Mouse (Mus musculus): Measurements from ENCODE around the gene Prss23. TPM values are rescaled to one million over a fixed set of nuclear protein-coding genes. Genes with fewer than 3 reads are reported as not detected.

Gene Prss23
- polyA plus RNA-seq, 1 experiment from 2014 or later = 86.6 TPM

DNA sequence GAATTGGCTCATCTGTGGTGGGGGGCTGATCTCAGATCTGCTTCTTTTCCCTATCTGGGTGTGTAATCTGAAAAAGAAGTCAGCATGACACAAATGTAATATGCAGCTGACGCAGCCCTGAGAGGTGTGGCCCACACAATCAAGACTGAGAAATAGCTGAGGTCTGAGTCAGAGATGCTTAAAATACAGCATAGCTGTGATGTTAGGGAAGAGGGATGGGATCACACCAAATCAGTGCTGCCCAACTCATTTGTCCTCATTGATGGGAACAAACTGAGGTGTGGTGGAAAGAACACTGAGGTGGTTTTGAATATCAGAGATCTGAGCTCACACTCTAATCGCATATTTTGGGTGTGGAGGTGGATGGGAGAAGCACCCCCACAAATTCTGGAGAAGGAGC is 14.0 kb upstream of the Prss23 start:
- no peak overlapping the region for H3K4me3 ChIP-seq (ENCODE audit: low read depth, low read length)
- no peak for TF ChIP-seq CTCF (IDR thresholded peaks at IDR 0.05)
- peak; percentile 70 for TF ChIP-seq EP300 (IDR thresholded peaks at IDR 0.05)
- H3K9ac ChIP-seq (replicated peaks; ENCODE audit: low read depth) = no peak overlapping the region
- H3K27me3 ChIP-seq (replicated peaks; ENCODE audit: insufficient read depth, low read length) = no peaks in the 10 kb centered on the region
- no peak overlapping the region for H3K4me2 ChIP-seq (replicated peaks; ENCODE audit: low read depth, low read length)
- H3K36me3 ChIP-seq (ENCODE audit: insufficient read depth, low read length) = no peaks in the 10 kb centered on the region
- peak; percentile 54 for ATAC-seq
- whole genome bisulfite sequencing = 78% methylated on average over 2 of the region's 2 CpGs
- no peaks in the 10 kb centered on the region for H3K4me1 ChIP-seq (ENCODE audit: insufficient read depth, low read depth, low read length)
- H3K9me3 ChIP-seq (ENCODE audit: low read length) = no peaks in the 10 kb centered on the region
- no peak overlapping the region for H3K27ac ChIP-seq (ENCODE audit: low read length)
- peak; percentile 37 for DNase-seq (ENCODE audit: low spot score)

DNA sequence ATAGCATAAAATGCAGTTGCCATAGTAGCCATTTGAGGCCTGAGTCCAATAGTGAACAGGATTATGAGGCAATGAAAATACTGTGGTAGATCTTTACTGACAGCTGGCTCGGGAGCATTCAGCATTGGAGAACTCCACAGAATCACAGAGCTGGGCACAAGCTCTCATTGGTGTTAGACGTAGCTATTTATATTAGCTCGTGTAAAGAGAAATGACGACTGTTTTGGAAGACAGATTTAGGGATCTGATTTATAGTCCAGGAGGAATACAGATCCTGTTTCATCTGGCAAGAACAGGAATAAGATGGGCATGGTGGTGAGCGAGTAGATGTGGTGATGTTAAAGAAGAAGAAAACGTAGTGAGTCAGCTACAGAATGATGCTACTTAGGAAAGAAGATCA is 12.4 kb upstream of the Prss23 start:
- ATAC-seq = no peak
- TF ChIP-seq CTCF (IDR thresholded peaks at IDR 0.05) = no peak
- 68% methylated on average over 6 of the region's 6 CpGs for WGBS

GRCm38 (mm10) chr7:89527430-89527856 is 456 bp upstream of the Prss23 start:
- H3K4me3 ChIP-seq (ENCODE audit: low read depth, low read length) = no peak overlapping the region
- no peak overlapping the region for H3K9ac ChIP-seq (replicated peaks; ENCODE audit: low read depth)
- WGBS = 73% methylated on average over 4 of the region's 4 CpGs
- no peaks in the 10 kb centered on the region for H3K27me3 ChIP-seq (replicated peaks; ENCODE audit: insufficient read depth, low read length)
- H3K36me3 ChIP-seq (ENCODE audit: insufficient read depth, low read length) = no peaks in the 10 kb centered on the region
- no peaks in the 10 kb centered on the region for H3K9me3 ChIP-seq (ENCODE audit: low read length)
- ATAC-seq = no peak
- DNase-seq (ENCODE audit: low spot score) = no peak
- no peaks in the 10 kb centered on the region for H3K4me1 ChIP-seq (ENCODE audit: insufficient read depth, low read depth, low read length)
- TF ChIP-seq CTCF (IDR thresholded peaks at IDR 0.05) (no peak), EP300 (IDR thresholded peaks at IDR 0.05) (no peak)
- H3K4me2 ChIP-seq (replicated peaks; ENCODE audit: low read depth, low read length) = no peak overlapping the region
- no peak overlapping the region for H3K27ac ChIP-seq (ENCODE audit: low read length)

More for the DNA sequence above, 12.4 kb upstream of the Prss23 start:
- Histone ChIP-seq H3K9ac (replicated peaks; ENCODE audit: low read depth) (no peak overlapping the region), H3K27ac (ENCODE audit: low read length) (no peak overlapping the region), H3K9me3 (ENCODE audit: low read length) (no peaks in the 10 kb centered on the region), H3K4me2 (replicated peaks; ENCODE audit: low read depth, low read length) (no peak overlapping the region), H3K4me3 (ENCODE audit: low read depth, low read length) (no peak overlapping the region), H3K27me3 (replicated peaks; ENCODE audit: insufficient read depth, low read length) (no peaks in the 10 kb centered on the region), H3K4me1 (ENCODE audit: insufficient read depth, low read depth, low read length) (no peaks in the 10 kb centered on the region), H3K36me3 (ENCODE audit: insufficient read depth, low read length) (no peaks in the 10 kb centered on the region)
- no peak for DNase-seq (ENCODE audit: low spot score)

GRCm38 (mm10) chr7:89523816-89524215 is 3.2 kb downstream of the Prss23 start:
- WGBS = 69% methylated on average over 4 of the region's 4 CpGs
- no peak for DNase-seq (ENCODE audit: low spot score)

GRCm38 (mm10) chr7:89522170-89522569 is 4.8 kb downstream of the Prss23 start:
- Histone ChIP-seq H3K4me1 (ENCODE audit: insufficient read depth, low read depth, low read length) (no peaks in the 10 kb centered on the region), H3K4me3 (ENCODE audit: low read depth, low read length) (no peak overlapping the region), H3K4me2 (replicated peaks; ENCODE audit: low read depth, low read length) (0 out of 2 replicates have a peak overlapping the region, but pooled peaks have one; percentile 8)

More at GRCm38 (mm10) chr7:89523816-89524215, 3.2 kb downstream of the Prss23 start:
- H3K36me3 ChIP-seq (ENCODE audit: insufficient read depth, low read length) = no peaks in the 10 kb centered on the region
- no peak for TF ChIP-seq CTCF (IDR thresholded peaks at IDR 0.05)
- no peak for TF ChIP-seq EP300 (IDR thresholded peaks at IDR 0.05)
- H3K4me3 ChIP-seq (ENCODE audit: low read depth, low read length) = no peak overlapping the region
- ATAC-seq = no peak
- H3K9me3 ChIP-seq (ENCODE audit: low read length) = no peaks in the 10 kb centered on the region
- no peak overlapping the region for H3K4me2 ChIP-seq (replicated peaks; ENCODE audit: low read depth, low read length)
- no peaks in the 10 kb centered on the region for H3K4me1 ChIP-seq (ENCODE audit: insufficient read depth, low read depth, low read length)
- H3K9ac ChIP-seq (replicated peaks; ENCODE audit: low read depth) = no peak overlapping the region
- no peaks in the 10 kb centered on the region; the same call in 1 of the 2 replicates for H3K27me3 ChIP-seq (replicated peaks; ENCODE audit: insufficient read depth, low read length)
- H3K27ac ChIP-seq (ENCODE audit: low read length) = no peak overlapping the region

DNA sequence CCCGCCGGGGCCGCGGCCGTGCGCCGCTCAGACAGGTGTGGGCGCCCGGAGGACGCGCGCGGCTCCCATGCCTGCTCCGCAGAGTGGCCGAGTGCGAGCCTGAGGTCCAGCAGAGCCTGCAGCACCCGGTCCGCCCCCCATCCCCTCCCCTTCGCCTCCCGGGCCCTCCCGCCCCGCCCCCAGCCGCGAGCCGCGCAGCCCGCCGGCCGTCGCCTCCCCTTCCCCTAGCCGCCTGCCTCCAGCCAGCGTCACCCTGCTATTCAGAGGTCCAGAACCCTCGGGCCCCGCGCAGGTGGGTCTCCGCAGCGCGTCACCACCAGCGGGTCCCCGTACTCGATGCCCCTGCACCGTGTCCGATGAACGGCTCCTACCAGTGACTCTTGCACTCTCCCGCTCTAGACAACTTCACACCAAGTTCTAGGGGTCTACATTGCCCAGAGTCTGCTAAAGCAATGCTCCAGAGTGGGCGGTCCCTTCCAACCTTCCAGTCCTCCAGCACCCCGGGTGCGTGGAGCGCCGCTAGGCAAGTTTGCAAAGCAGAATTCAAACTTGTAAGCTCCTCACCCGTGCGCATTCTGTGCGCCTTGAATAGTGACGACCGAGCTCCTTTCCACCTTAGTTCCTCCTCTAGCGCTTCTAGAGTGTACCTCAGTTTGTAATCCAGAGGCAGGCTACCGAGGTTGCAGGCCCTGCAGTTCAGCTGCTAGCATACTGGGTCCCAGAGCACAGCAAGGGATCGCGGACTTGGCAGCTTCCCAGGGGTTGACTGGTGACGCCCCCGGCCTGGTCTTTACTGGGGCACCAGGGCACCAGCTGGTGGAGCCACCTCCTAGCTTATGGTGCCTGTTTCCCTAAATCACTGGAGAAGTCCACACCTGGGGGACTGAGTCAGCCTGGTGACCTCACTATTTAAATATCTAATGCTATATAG is 9.3 kb downstream of the Prss23 start:
- DNase-seq (ENCODE audit: low spot score) (peak; percentile 75), ATAC-seq (peak; percentile 84)
- H3K27me3 ChIP-seq (replicated peaks; ENCODE audit: insufficient read depth, low read length) = peaks cover 4% of the 10 kb centered on the region; the same call in 1 of the 2 replicates
- peak overlapping the region; percentile 23; the same call in 1 of the 2 replicates for H3K9ac ChIP-seq (replicated peaks; ENCODE audit: low read depth)
- TF ChIP-seq CTCF (IDR thresholded peaks at IDR 0.05) = peak; percentile 54
- no peak for TF ChIP-seq EP300 (IDR thresholded peaks at IDR 0.05)
- WGBS = 3% methylated on average over 38 of the region's 61 CpGs
- no peaks in the 10 kb centered on the region for H3K4me1 ChIP-seq (ENCODE audit: insufficient read depth, low read depth, low read length)
- H3K9me3 ChIP-seq (ENCODE audit: low read length) = no peaks in the 10 kb centered on the region
- H3K4me3 ChIP-seq (ENCODE audit: low read depth, low read length) = peak overlapping the region; percentile 59
- H3K27ac ChIP-seq (ENCODE audit: low read length) = 0 out of 2 replicates have a peak overlapping the region, but pooled peaks have one; percentile 32
- peak overlapping the region; percentile 95 for H3K4me2 ChIP-seq (replicated peaks; ENCODE audit: low read depth, low read length)
- H3K36me3 ChIP-seq (ENCODE audit: insufficient read depth, low read length) = no peaks in the 10 kb centered on the region

More at GRCm38 (mm10) chr7:89522170-89522569, 4.8 kb downstream of the Prss23 start:
- Histone ChIP-seq H3K27me3 (replicated peaks; ENCODE audit: insufficient read depth, low read length) (no peaks in the 10 kb centered on the region; the same call in 1 of the 2 replicates), H3K36me3 (ENCODE audit: insufficient read depth, low read length) (no peaks in the 10 kb centered on the region), H3K9me3 (ENCODE audit: low read length) (no peaks in the 10 kb centered on the region), H3K27ac (ENCODE audit: low read length) (no peak overlapping the region), H3K9ac (replicated peaks; ENCODE audit: low read depth) (no peak overlapping the region)
- TF ChIP-seq EP300 (IDR thresholded peaks at IDR 0.05) (no peak), CTCF (IDR thresholded peaks at IDR 0.05) (no peak)
- WGBS = 21% methylated on average over 10 of the region's 10 CpGs
- ATAC-seq = no peak
- peak; percentile 32 for DNase-seq (ENCODE audit: low spot score)
